Mouse (Mus musculus) gastrocnemius, postnatal 4 days (tissue): ENCODE measurements around the gene Trub1. TPM values are rescaled to one million over a fixed set of nuclear protein-coding genes. Genes with fewer than 3 reads are reported as not detected.
A peak's percentile ranks its signal among the peaks of the same experiment; 100 is the strongest.

Experiments
- DNase-seq, 2 experiments: peaks; one replicate each; pipeline ENCODE4 v3.0.0; 2021 to 2022; ENCODE audit warnings: low spot score in 2 of 2, mixed read lengths in 2 of 2
- long read RNA-seq, 2 experiments: library from polyadenylated mRNA; stranded (forward); transcript quantifications; one replicate each; pipeline ENCODE4 v2.0.0; 2021
- total RNA-seq, 2 experiments: library from RNA; stranded (reverse); gene quantifications; 2 replicates each; pipeline ENCODE4 v1.2.3; 2021

The Trub1 gene
- total RNA-seq: 10 to 100 TPM; 11.8 to 14.1 TPM
- long read RNA-seq, experiment 1, transcript Trub1-202 (8 exons, 3,789 nt): major isoform, 33 of 39 reads
- long read RNA-seq, experiment 1, partial matches to known transcripts: 1 of 39 reads
- long read RNA-seq, experiment 1, other reads (novel, unspliced or antisense): 3 of 39 reads
- long read RNA-seq, experiment 2, transcript Trub1-202 (8 exons, 3,789 nt): major isoform, 17 of 22 reads
- long read RNA-seq, experiment 2, partial matches to known transcripts: 1 of 22 reads
- long read RNA-seq, experiment 2, other reads (novel, unspliced or antisense): 3 of 22 reads

DNA sequence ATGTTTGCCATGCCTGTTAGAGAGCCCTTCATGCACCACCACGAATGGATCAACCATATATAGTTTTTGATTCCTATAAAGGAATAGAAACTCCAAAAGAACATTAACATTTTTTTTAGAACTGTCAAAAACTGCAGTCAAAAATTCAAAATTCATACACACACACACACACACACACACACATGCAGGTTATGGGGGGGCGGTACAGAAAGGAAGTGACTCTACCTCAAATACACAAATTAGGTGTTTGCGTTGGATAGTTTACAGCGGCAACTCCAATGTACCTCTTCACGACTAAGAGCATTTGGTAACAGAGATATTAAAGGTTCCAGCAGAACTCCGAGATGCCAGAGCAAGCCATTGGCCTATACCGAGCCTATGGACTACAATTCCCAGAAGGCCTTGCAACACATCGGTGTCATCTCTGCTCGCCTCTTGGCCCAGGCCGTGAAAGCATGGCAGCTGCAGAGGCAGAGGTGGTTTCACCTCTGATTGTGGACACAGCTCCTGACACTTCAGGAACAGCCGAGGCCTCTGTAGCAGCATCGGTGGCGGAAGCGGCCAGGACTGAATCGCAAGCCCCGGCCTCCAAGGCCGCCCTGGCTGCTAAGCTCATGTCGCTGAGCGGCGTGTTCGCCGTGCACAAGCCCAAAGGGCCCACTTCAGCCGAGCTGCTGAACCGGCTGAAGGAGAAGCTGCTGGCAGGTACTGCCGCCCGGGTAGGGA lies at the start of gene Trub1:
Gene Trub1, plus strand, starts transcription at position 421 of the 726 bp plus-strand sequence.
- DNase-seq: peak; percentile 42 to 77

GRCm38 (mm10) chr19:57403700-57404501 lies 48.8 kb upstream of the Trub1 start:
- peak; percentile 82 to 85 for DNase-seq

- DNase-seq: no peak
Observed at GRCm38 (mm10) chr19:57404502-57404848, 48.2 kb upstream of the Trub1 start.

DNA sequence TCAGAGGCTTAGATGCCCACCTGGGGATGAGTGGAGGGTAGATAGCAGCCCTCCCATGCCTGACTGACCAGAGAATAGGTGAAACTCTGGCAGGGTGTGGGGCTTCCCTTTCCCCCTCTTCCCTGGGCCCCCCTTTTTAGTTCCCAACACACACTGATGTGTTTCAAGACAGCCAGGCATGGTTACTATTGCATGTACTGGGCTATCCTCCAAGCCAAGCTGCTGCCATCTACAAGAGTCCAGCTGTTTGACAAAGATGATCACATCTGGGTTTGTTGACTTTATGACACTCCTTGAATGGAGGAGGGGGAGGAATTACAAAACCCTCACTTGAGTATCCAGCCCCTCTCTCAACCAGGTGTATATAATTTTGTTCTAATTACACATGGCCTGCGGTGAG lies 44.8 kb upstream of the Trub1 start:
- DNase-seq: no peak

GRCm38 (mm10) chr19:57411375-57412196 lies 41.1 kb upstream of the Trub1 start:
- peak; percentile 56 to 79 for DNase-seq

GRCm38 (mm10) chr19:57413170-57413569 lies 39.5 kb upstream of the Trub1 start:
- DNase-seq: no peak

DNA sequence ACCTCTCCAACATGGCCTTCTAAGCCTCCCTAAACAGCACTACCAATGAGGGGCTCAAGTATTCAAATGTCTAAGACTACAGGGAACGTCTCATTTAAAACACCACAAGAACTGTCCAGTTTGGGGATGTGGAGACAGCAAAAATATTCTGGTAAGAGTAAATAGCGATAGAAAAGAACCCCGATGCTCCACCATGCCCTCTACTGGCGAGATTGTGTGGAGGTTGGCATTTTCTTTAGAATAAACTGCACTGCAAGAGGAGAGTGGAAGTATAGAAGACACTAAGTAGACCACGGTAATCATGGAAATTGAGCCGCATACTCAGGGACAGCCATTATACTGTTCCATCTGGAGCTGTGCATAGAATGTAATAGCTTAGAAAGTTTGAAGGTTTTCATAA lies 38.8 kb upstream of the Trub1 start:
- no peak for DNase-seq

- DNase-seq: no peak
Observed at GRCm38 (mm10) chr19:57415031-57415807, 37.5 kb upstream of the Trub1 start.

DNA sequence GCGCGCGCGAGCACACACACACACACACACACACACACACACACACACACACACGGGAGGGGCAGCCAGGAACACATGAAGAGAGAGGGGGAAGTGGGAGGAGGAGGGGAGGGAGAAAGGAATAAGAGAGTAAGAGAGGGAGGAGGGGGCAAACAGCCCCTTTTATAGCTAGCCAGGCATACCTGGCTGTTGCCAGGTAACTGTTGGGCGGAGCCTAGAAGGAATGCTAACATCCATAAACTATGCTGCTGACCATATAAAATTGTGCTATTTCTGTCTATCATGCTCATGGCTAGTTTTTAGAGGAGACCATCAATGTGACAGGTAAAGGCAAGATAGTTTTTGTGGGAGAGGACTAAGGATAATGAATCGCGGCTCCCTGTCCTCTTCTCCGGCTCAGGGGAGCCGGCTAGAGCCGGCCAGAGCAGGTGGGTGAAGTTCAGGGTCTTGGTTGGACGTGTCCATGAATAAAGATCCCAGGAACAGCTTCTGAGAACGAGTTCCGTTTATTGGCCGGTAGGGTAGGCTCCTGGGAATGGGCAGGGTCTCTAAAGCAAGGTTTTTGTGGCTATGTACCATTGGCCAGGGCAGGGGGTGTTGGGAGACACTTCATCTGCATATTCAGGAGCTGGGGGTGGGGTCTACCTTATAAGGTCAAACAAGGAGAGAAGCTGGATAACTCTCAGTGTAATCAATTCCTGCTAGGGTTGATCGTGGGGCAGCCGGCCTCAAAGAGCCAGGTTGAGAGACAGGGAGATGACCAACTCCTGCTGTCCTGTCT lies 34.7 kb upstream of the Trub1 start:
- DNase-seq: no peak

DNA sequence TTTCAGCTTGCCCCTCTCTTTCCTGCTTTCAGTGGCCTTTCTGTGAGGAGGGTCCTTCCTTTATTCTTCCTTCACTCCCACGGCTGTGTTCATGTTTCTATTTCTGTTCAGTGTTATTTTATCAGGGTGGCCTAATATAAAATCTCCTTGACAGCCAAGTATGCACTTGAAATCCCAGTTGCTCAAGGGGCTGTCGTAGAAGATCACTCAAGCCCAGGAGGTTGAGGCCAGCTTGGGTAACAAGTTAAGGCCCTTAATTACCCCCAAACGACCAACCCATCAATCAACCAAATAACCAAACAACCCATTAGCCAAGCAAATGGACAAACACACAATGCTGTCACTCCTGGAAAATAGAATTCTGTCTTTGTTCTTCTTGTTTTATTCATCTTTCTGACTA lies 29.3 kb upstream of the Trub1 start:
- DNase-seq: no peak

DNA sequence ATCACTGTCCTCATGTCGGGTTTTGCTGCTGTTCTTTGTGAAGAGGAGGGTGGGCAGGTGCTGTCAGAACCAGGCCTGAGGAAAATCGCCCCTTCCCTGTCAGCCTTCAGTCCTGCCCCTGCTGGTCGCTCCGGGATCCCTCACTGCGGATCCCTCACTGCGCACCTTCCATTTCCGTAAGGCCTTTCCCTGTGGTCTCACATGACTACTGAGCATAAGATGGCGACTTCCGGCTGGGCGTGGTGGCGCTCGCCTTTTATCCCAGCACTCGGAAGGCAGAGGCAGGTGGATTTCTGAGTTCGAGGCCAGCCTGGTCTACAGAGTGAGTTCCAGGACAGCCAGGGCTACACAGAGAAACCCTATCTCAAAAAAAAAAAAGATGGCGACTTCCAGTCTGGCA lies 27.4 kb upstream of the Trub1 start:
- DNase-seq: no peak

DNA sequence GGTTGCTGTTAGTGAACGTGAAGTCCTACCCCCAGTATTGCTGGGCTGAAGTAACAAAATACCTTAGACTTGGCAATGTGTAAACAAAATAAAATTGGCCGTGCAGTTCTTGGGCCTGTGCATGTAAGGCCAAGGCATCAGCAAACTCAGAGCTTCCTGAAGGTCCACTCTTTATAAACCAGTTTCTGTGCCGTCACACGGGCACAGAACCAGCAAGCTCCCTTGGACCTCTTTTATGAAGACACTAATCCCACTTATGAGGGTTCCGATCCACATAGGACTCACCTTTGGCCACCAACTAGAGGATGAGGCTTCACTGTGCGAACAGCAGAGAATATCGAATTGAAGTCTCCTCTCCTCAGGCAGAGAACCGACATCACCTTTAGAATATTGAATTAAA lies 25.9 kb upstream of the Trub1 start:
- DNase-seq: no peak

GRCm38 (mm10) chr19:57427756-57428438 lies 24.8 kb upstream of the Trub1 start:
- no peak for DNase-seq

- DNase-seq: no peak
Observed at GRCm38 (mm10) chr19:57428641-57429040, 24.1 kb upstream of the Trub1 start.

- DNase-seq: no peak
Observed at GRCm38 (mm10) chr19:57429926-57430325, 22.8 kb upstream of the Trub1 start.

DNA sequence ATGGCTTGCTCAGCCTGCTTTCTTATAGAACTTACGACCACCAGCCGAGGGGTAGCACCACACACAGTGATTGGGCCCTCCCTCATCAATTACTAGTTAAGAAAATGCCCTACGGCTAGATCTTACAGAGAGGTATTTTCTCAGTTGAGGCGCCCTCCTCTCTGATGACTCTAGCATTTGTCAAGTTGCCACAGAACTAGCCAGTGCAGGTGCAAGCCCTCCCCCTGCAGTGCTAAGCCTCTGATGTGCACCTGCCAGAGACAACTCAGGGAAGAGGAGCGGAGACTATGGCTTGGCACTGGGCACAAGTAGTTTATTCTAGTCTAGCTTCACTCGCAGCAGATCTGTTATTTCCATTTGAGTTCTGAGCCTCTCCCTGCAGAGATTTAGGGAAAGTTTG lies 21.2 kb upstream of the Trub1 start:
- DNase-seq: no peak

GRCm38 (mm10) chr19:57434024-57434423 lies 18.7 kb upstream of the Trub1 start:
- no peak for DNase-seq

DNA sequence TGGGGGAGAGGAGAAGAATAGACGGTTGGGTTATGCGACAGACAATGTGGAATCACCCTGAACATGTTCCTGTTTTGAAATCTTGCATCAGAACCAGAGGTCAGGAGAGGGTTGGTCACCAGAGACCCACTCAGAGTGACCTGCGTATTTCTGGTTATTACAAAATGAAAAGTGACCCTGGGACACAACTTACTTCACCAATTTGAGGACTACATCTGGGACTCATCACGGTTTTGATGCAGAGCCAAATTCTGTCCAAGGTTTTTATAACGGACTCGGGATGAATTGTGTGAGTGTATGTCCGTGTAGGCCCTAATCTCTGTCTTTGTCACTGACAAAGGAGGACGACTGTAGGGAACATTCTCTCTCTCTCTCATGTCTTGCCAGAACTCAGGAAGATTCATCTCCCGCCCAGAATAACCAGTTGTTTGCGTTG lies 16.1 kb upstream of the Trub1 start:
- peak in 1 of 2 experiments; percentile 18 for DNase-seq

DNA sequence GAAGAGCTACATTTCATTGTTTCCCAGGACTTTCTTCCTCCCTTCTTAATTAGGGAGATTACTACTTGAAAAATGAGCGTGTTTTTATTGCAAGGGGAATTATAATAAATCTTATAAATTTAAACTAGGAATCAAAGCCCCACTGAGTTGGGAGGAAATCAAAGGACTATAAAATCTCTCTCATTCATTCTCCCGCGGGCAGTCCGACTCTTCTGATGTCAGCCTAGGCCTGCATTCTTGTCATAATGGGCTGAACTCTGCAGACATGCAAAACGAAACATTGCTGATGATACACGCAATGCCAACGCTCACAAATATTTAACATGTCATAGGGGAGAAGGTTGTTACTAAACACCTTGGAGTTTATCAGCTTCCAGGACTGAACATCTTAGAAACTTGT lies 15.7 kb upstream of the Trub1 start:
- no peak for DNase-seq
